Mouse (Mus musculus) ES-E14 (cell line): ENCODE results near the gene Ddt. TPM values are rescaled to one million over a fixed set of nuclear protein-coding genes. Genes with fewer than 3 reads are reported as not detected.
A peak's percentile ranks its signal among the peaks of the same experiment; 100 is the strongest.

Experiments used
- DNase-seq: peaks from one replicate; pipeline ENCODE4 v3.0.0-alpha.2; 2013; ENCODE audit warnings: low read depth, low spot score
- H3K27ac ChIP-seq: 2 replicates; pipeline ENCODE4 v1.5.1; 2012; ENCODE audit warnings: low read depth, mild to moderate bottlenecking, low read length, moderate library complexity, mixed read lengths; ENCODE audit not compliant: poor library complexity, insufficient read depth, severe bottlenecking
- H3K36me3 ChIP-seq: 2 replicates; pipeline ENCODE4 v1.6.1; 2012; ENCODE audit warnings: mild to moderate bottlenecking, low read length, moderate library complexity, mixed read lengths; ENCODE audit not compliant: control insufficient read depth, poor library complexity, insufficient read depth, severe bottlenecking
- H3K4me1 ChIP-seq, 2 experiments: fragments of 150-350 bp in 1 of 2; sonication (generic) in 1 of 2; 2 replicates each; pipeline ENCODE4 v1.6.1; 2012; ENCODE audit warnings: low read length in 2 of 2, mild to moderate bottlenecking in 1 of 2, mixed read lengths in 1 of 2; ENCODE audit not compliant: control insufficient read depth in 2 of 2, insufficient read depth in 2 of 2, poor library complexity in 1 of 2
- H3K4me3 ChIP-seq, 2 experiments: fragments of 150-350 bp in 1 of 2; sonication (generic) in 1 of 2; 2 replicates each; pipeline ENCODE4 v1.5.1; 2012; ENCODE audit warnings: low read length in 2 of 2, low read depth in 1 of 2, mild to moderate bottlenecking in 1 of 2, mixed read lengths in 1 of 2; ENCODE audit not compliant: insufficient read depth in 1 of 2, poor library complexity in 1 of 2, severe bottlenecking in 1 of 2
- H3K9ac ChIP-seq: 2 replicates; pipeline ENCODE4 v1.6.1; 2012; ENCODE audit warnings: low read depth, mild to moderate bottlenecking, low read length, mixed read lengths; ENCODE audit not compliant: poor library complexity, insufficient read depth, severe bottlenecking
- H3K9me3 ChIP-seq: fragments of 150-350 bp; sonication (generic); 2 replicates; pipeline ENCODE4 v1.6.1; 2012; ENCODE audit warnings: low read depth, mild to moderate bottlenecking, low read length; ENCODE audit not compliant: control insufficient read depth, insufficient read depth
- CHD2 ChIP-seq: IDR thresholded peaks from 2 replicates; pipeline ENCODE4 v1.6.1; 2014; ENCODE audit warnings: mild to moderate bottlenecking, low read depth, low read length, inconsistent platforms
- HCFC1 ChIP-seq: IDR thresholded peaks from 2 replicates; pipeline ENCODE4 v1.6.1; 2012; ENCODE audit warnings: low read length, inconsistent platforms, borderline replicate concordance; ENCODE audit not compliant: insufficient read depth
- MAFK ChIP-seq: IDR thresholded peaks from 2 replicates; pipeline ENCODE4 v1.6.1; 2014; ENCODE audit warnings: mild to moderate bottlenecking, low read depth, low read length, inconsistent platforms; ENCODE audit not compliant: insufficient read depth
- ZC3H11A ChIP-seq: IDR thresholded peaks from 2 replicates; pipeline ENCODE4 v1.6.1; 2012; ENCODE audit warnings: low read depth, mild to moderate bottlenecking, inconsistent platforms, low read length, borderline replicate concordance
- ZNF384 ChIP-seq: IDR thresholded peaks from 2 replicates; pipeline ENCODE4 v1.6.1; 2012; ENCODE audit warnings: low read depth, low read length, inconsistent platforms
- in situ Hi-C, 2 experiments: fragments of 600-800 bp; cut with MboI; formaldehyde crosslinking; loops; one replicate each; pipeline ENCODE4 v1.15.1; 2025; ENCODE audit warnings: low sequenced_read_pairs in 2 of 2, inconsistent platforms in 1 of 2; ENCODE audit not compliant: unreplicated experiment in 2 of 2
- total RNA-seq: library from RNA; depleted of rRNA; stranded (reverse); fragments of 300-350 nt; gene quantifications from 2 replicates; pipeline ENCODE4 v1.2.3, GENCODE M21; 2012; rRNA removed

Ddt gene
- total RNA-seq = 79.3 and 84.4 TPM in 2 replicates

DNA sequence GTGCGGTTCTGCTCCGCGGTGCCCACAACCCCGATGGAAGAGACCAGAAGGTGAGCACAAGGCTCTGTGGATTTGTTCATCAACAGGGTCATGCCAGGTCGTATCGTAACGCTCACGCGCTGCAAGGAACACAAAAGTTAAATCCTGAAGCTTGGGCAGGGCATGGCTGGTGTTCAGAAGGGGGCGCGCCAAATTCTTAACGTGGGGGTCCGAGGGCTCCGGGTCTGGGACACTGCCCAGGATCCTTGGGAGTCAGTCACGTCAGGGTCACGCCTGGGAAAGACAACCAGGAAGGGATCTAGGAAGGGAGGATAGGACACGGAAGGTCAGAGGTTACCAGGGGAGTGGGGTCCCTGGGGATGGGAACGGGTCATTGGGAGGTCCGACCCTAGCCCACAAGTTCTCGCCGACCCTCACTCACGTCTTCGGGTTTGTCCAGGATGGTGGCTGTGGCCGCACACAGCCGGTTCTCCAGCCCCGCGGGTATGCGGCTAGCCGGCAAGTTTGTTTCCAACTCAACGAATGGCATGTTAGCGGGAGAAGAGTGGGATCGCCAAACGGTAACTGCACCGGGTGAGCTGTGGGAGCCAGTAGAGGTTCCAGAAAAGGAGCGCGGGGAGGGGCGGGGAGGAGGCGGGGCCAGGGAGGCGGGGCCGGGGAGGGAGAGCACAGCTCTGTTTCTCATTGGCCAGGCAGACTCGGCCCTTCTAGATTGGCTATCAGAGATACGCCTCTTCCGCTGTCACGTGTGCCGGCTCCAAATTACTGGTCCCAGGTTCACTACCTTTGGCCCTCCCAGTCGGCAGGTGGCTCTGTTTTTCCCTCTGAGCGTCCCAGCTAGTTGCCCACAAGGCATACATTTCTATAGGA lies at the start of gene Ddt:
Ddt (minus strand) TSS at position 620 of the 870 bp plus-strand sequence.
- TF ChIP-seq CHD2 = no peak
- no peak for TF ChIP-seq MAFK
- TF ChIP-seq ZC3H11A = no peak
- TF ChIP-seq HCFC1 = no peak
- no peak for TF ChIP-seq ZNF384
- H3K4me1 ChIP-seq = no peaks in the 10 kb centered on the region
- peak within 1 kb of the TSS; percentile 94 to 99 for H3K4me3 ChIP-seq
- peak within 1 kb of the TSS; percentile 73; the same call in 1 of the 2 replicates for H3K27ac ChIP-seq
- in situ Hi-C loops = no loop called here
- H3K9me3 ChIP-seq = no peaks in the 10 kb centered on the region
- peaks cover 2% of the 10 kb centered on the region; the same call in 1 of the 2 replicates for H3K36me3 ChIP-seq
- DNase-seq = peak; percentile 92
- peak within 1 kb of the TSS; percentile 92 for H3K9ac ChIP-seq

DNA sequence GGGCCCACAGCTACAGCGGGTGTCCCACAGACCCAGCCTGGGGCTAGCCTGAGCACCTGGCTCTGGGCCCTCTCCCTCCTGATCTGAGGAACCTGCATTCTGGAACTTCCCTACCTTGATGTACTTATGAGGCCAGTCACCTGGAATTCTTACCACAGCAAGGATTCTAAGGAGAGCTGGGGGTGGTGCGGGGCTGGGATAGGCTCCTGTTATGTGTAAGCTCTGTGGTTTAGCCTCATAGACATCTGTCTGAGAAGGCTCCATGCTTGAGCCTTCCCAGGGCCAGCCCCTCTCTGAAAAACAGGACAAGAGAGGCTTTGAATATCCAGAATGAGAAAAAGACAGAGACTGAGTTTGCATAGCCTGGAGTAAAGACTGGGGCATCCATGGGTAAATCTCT lies 49.2 kb upstream of the Ddt start, which contains the start of gene Gstt4:
Gstt4 (minus strand) TSS at position 101 of the 400 bp plus-strand sequence.
- no peaks in the 10 kb centered on the region for H3K36me3 ChIP-seq
- no peak within 1 kb of the TSS for H3K9ac ChIP-seq
- DNase-seq = no peak
- H3K27ac ChIP-seq = no peak within 1 kb of the TSS
- H3K9me3 ChIP-seq = no peaks in the 10 kb centered on the region
- no peak within 1 kb of the TSS for H3K4me3 ChIP-seq
- H3K4me1 ChIP-seq = peaks cover 0 to 2% of the 10 kb centered on the region in 2 experiments; a peak in 1 of 4 replicates
- TF ChIP-seq CHD2 = no peak
- no peak for TF ChIP-seq ZNF384
- in situ Hi-C loops = no loop called here

DNA sequence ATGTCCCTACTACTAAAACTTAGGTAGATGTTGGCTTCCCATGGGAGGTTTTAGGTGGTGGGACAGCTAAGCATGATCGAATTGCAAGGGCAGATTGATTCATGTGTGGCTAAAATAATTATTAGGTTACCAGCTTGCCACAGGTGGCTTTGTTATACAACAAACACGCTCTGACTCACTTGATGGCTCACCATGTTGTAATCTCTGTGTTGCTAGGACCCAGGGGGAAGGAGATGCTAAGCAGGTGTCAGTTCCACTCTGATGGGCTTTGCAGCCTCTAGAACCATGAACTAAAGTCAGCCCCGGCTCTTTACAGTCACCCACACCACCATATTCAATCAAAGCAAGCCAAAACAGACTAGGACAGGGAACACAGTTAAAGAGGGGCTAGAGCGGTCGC lies 46.7 kb upstream of the Ddt start:
- Histone ChIP-seq H3K9ac (no peak overlapping the region), H3K27ac (no peak overlapping the region), H3K4me1 (no peaks in the 10 kb centered on the region), H3K36me3 (no peaks in the 10 kb centered on the region), H3K4me3 (no peak overlapping the region), H3K9me3 (no peaks in the 10 kb centered on the region)
- DNase-seq = no peak
- in situ Hi-C loops = no loop called here
- TF ChIP-seq ZC3H11A = no peak
- TF ChIP-seq HCFC1 = no peak
- no peak for TF ChIP-seq ZNF384
- TF ChIP-seq MAFK = no peak
- no peak for TF ChIP-seq CHD2

DNA sequence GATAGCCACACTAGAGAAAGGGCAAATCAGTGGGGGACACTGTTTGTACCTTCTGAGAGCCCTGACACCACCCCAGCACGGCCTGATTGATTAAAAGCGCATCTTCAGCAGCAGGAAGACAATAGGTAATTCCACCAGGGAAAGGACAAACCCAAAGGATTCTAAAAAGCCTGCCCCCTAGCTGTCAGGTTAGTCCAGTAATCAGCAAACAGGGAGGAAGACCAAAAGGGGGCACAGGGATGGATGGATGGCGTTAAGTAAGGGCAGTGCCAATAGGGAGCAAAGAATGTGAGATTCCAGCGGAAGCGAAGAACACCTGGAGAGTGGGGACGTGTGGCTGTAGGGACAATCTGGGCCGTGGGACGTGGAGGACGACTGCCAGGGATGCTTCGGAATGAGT lies 45.4 kb upstream of the Ddt start:
- TF ChIP-seq MAFK (no peak), ZC3H11A (no peak)
- Histone ChIP-seq H3K9ac (no peak overlapping the region), H3K4me1 (no peaks in the 10 kb centered on the region), H3K4me3 (no peak overlapping the region), H3K9me3 (no peaks in the 10 kb centered on the region), H3K36me3 (no peaks in the 10 kb centered on the region), H3K27ac (no peak overlapping the region)
- in situ Hi-C loops = no loop called here
- no peak for DNase-seq
